Mouse (Mus musculus) CD4-positive naive resting alpha-beta T cell, adult 76 days (primary cell): ENCODE results near the gene Mrpl41. TPM values are rescaled to one million over a fixed set of nuclear protein-coding genes. Genes with fewer than 3 reads are reported as not detected.

ENCODE experiments used
- total RNA-seq: library from RNA; stranded (reverse); gene quantifications from one replicate; pipeline ENCODE4 v1.2.4, GENCODE M21; 2023

The Mrpl41 gene
- 23.9 TPM for total RNA-seq

GRCm38 (mm10) chr2:24974906-24975703, at the start of gene Mrpl41:
Mrpl41 (minus strand) TSS chr2:24975098.

GRCm38 (mm10) chr2:24975704-24976297, 903 bp upstream of the Mrpl41 start, which contains the start of gene Pnpla7:
Pnpla7 (plus strand) TSS chr2:24976033.

DNA sequence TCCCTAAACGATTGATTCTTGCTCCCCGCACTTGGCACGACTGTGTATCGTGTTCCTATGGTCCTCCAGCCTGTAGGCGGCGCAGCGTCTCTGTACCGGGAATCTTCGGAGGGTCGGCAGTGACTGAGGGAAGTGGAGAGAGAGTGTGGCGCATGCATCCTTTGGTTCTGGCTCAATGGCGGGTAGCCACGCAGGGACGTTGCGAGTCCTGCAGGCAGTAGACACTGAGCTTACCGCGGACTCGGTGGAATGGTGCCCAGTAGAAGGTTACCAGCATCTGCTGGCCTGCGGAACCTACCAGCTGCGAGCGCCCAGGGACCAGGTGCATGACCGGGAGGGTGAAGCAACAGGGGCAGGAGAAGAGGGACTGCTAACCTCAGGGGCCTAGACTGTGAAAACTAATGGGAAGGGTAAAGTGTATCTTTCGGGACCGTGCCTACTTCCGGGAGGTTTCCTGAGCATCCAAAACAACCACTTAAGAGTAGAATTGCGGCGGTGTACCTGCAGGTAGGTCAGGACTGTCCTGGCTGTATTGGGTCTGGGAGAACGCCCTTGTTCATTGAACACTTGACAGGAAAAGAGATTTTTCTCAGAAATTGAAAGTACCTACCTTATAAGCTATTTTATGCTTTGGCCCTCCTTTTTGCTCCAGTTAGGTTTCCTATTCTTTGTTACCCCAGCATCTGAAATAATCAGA, 12.4 kb downstream of the Mrpl41 start, which contains the start of gene Dph7:
Dph7 (plus strand) TSS at position 97 of the 697 bp plus-strand sequence.

GRCm38 (mm10) chr2:24949421-24950188, 25.3 kb downstream of the Mrpl41 start, which contains the start of gene Zmynd19:
Zmynd19 (plus strand) TSS chr2:24949792.

GRCm38 (mm10) chr2:24935057-24935796, 39.7 kb downstream of the Mrpl41 start, which contains the start of gene Arrdc1:
Arrdc1 (minus strand) TSS chr2:24935252.

Other genes with a start within 250 kb of the Mrpl41 start
- gene Cacna1b, start 211.9 kb downstream of the Mrpl41 start, total RNA-seq: not detected
- 126 TPM for gene Ehmt1, start 55.5 kb downstream of the Mrpl41 start, total RNA-seq
- gene Arrdc1, start 39.8 kb downstream of the Mrpl41 start, total RNA-seq: 107 TPM
- gene Zmynd19, start 25.3 kb downstream of the Mrpl41 start, total RNA-seq: 16.0 TPM
- 14.7 TPM for gene Dph7, start 12.7 kb downstream of the Mrpl41 start, total RNA-seq
- 153 TPM for gene Pnpla7, start 935 bp upstream of the Mrpl41 start, total RNA-seq
- 29.2 TPM for gene Nsmf, start 79.3 kb upstream of the Mrpl41 start, total RNA-seq
- gene Entpd8, start 105.2 kb upstream of the Mrpl41 start, total RNA-seq: not detected
- gene Noxa1, start 120.1 kb upstream of the Mrpl41 start, total RNA-seq: not detected
- gene Nrarp, start 205.7 kb upstream of the Mrpl41 start, total RNA-seq: 7.0 TPM
- gene Tor4a, start 221.8 kb upstream of the Mrpl41 start, total RNA-seq: 14.4 TPM
- gene Nelfb, start 236.4 kb upstream of the Mrpl41 start, total RNA-seq: 53.8 TPM
- gene Stpg3, start 239.5 kb upstream of the Mrpl41 start, total RNA-seq: not detected
- not detected for gene Fam166a, start 243.6 kb upstream of the Mrpl41 start, total RNA-seq
- gene Tubb4b, start 249.6 kb upstream of the Mrpl41 start, total RNA-seq: 103 TPM